Mouse (Mus musculus): ENCODE results near the gene Clec4f. TPM values are rescaled to one million over a fixed set of nuclear protein-coding genes. Genes with fewer than 3 reads are reported as not detected.
"Not testable (repeated sequence)": the region's sequence is repeated elsewhere in the genome, so short reads cannot be mapped to it uniquely, and the experiment has no call there.

Clec4f gene
- total RNA-seq, 2 experiments from 2014 or later: not detected

DNA sequence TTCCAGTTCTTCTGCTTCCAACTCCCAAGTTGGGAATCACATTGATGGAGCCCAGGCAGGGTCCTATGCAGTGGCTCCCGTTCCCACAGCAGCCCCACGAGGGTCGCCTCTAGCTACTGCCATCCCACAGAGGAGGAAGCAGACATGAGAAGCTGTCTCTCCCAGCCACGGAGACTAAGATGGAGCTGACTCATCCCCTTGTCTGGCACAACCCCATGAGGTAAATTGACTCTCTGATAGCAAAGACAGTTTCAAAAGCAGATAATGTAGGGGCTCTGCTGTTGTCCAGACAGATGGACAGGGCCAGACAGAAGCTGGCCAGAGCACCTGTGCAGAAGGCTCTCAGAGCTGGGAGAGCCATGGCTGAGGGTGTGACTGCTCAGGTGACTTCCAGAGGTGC lies 21.4 kb downstream of the Clec4f start:
- DNase-seq; intact Hi-C loops (cut with DNase I): not testable (repeated sequence)

GRCm38 (mm10) chr6:83634106-83634505 lies 21.9 kb downstream of the Clec4f start:
- DNase-seq; intact Hi-C loops (cut with DNase I): not testable (repeated sequence)

DNA sequence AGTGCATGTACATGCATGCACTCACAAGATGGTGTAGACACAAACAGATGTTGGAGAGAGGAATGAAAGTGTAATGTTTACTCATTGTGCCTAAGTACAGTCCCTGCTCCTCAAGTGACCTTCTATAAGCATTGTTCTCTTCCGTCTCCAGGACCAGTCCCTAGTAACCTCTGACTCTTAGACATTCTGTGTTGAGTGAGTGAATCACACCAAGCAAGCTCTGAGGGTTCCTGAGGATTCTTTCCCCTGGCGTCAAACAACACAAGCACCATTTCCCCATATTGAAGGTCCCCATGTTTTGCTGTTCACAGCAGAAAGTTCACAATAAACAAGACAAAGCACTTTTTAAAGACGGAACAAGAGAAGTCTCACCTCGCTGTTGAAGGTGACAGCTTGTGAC lies 24.2 kb downstream of the Clec4f start:
- intact Hi-C loops (cut with DNase I): no loop called here
- DNase-seq: no peak

DNA sequence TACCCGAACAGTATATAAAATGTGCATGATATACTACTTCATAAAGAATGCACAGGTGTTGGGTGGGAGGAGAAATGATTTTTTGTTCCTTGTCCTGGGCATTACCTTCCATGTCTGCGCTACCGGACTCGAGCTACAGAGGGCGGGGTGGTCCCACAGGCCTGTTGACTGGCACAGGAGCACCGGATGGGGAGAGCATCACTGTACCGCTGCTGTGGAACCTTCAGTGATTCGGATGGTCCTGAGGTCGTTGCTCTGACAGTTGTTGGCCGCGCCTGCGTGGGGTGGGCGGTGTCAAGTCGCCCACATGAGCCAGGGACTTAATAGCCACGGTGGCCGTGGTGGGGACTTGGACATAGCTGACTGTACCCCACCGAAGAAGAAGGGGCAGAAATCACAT lies 29.2 kb downstream of the Clec4f start:
- no peak for DNase-seq
- intact Hi-C loops (cut with DNase I): no loop called here

GRCm38 (mm10) chr6:83619955-83620354 lies 36.0 kb downstream of the Clec4f start:
- no peak for DNase-seq
- intact Hi-C loops (cut with DNase I): loop anchor here (5.0 kb wide), 1 partner anchor 263 kb away; no protein-coding TSS in a partner anchor

- intact Hi-C loops (cut with DNase I): loop anchor here (5.0 kb wide), 1 partner anchor 260 kb away; no protein-coding TSS in a partner anchor
- DNase-seq: no peak
Observed at GRCm38 (mm10) chr6:83617581-83618335, 38.2 kb downstream of the Clec4f start.

DNA sequence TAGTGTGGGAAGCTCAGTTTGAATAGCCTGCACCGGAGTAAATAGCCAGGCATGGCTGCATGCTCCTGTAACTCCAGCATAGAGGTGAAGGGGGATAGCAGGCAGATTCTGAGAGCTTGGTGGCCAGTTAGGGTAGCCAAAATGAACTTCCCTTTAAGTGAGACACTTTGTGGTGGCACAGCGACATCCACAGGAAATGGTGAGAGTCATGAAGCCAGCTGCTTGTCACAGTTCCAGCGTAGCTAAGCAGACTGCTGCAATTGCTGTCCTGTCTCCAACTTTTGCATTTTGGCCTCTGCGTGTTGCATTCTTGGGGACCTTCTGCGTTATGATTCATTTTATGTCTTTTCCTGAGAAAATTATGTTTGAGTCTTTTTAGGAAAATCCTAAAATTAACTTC lies 39.5 kb downstream of the Clec4f start:
- intact Hi-C loops (cut with DNase I): loop anchor here (1.0 to 5.0 kb wide), 2 partner anchors 33 to 259 kb away; no protein-coding TSS in a partner anchor

GRCm38 (mm10) chr6:83614469-83614868 lies 41.5 kb downstream of the Clec4f start:
- intact Hi-C loops (cut with DNase I): no loop called here
- DNase-seq: no peak

More for the DNA sequence above, 39.5 kb downstream of the Clec4f start:
- DNase-seq: peak; percentile 90 to 91

- DNase-seq: peak in 1 of 2 experiments; percentile 19
- intact Hi-C loops (cut with DNase I): no loop called here
Observed at GRCm38 (mm10) chr6:83612976-83613375, 43.0 kb downstream of the Clec4f start.

- peak; percentile 60 to 62 for DNase-seq
- intact Hi-C loops (cut with DNase I): loop anchor here (2.0 kb wide), 1 partner anchor 17 kb away; no protein-coding TSS in a partner anchor
Observed at GRCm38 (mm10) chr6:83599636-83600174, 56.3 kb downstream of the Clec4f start.

DNA sequence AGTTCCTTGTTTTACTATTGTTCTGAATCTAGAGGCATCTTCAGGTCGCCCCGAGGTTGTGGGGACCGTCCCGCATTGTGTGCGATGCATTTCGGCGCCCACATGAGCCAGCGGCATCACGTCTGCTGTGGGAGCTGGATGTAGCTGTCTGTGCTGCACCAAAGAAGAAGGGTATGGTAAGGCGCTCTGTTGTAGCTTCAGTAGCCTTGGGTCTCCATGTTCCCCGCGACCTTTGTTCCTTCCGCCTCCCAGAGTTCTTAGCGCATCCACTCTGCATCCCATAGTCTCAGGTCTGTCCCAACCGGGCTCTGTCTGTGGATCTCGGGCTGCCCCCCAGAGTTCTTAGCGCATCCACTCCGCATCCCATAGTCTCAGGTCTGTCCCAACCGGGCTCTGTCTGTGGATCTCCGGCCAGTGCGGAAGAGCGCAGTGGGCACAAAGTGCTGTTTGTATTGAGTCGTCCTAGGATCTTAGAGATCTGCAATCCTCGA lies 56.9 kb downstream of the Clec4f start:
- intact Hi-C loops (cut with DNase I): loop anchor here (2.0 kb wide), 1 partner anchor 16 kb away; no protein-coding TSS in a partner anchor
- DNase-seq: peak; percentile 22 to 24

DNA sequence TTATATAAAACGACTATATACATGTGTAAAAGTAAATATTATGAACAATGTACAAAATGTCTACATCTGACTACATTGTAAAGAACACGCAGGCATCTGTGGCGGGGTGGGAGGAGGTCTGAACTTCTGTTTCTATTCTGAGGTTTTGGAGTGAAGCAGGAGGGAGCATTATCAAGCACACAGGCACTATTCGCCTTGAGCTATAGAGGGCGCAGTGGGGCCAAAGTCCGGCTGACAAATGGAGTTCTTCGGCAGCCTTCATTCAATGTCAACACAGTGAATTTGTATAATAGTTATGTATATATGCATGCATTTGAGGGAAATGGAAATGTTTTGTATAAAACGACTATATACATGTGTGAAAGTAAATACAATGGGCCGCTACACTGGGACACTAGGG lies 57.3 kb downstream of the Clec4f start:
- peak; percentile 78 to 81 for DNase-seq
- intact Hi-C loops (cut with DNase I): loop anchor here (2.0 kb wide), 1 partner anchor 16 kb away; no protein-coding TSS in a partner anchor

DNA sequence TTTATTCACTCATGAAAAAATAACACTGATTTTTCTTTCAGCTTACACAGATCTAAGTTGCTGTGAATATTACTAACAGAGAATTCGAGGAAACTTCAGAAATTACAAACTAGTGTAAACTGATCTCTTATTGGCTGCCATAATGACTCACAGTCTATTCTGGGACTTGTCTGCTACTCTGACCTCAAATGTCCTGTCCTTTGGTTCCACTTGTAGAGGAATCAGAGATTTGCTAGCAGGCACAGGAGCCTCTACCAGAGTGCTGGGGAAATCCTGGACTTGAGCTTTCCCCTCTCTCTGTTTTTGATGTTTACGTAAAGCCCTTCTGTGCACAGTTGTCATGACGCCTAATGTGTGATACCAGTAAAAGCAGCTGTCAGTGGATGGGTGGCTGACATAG lies 58.0 kb downstream of the Clec4f start:
- DNase-seq: peak; percentile 62 to 66
- intact Hi-C loops (cut with DNase I): loop anchor here (2.0 kb wide), 1 partner anchor 15 kb away; no protein-coding TSS in a partner anchor

DNA sequence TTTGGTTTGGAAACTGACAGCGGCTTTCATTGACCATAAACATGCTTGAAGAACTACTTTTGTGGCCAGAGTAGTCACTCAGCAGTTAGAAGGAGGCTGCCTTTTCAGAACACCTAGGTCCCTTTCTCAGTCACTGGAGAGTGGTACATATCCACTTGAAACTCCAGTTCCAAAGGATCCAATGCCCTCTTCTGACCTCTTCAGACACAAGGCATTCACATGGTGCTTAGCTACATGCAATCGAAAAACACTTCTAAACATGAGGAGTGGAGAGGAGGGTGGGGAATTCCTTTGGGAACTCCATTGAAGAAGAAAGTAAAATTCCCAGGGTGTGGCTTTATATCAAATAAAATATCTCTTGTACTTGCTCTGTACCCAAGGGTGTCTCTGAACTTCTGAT lies 61.0 kb downstream of the Clec4f start:
- intact Hi-C loops (cut with DNase I): no loop called here
- DNase-seq: no peak

Other genes with a start within 250 kb of the Clec4f start
- 10 to 100 TPM; 49.0 to 54.3 TPM for gene Tet3, start 197.1 kb downstream of the Clec4f start, total RNA-seq (2021)
- gene Dguok, start 149.2 kb downstream of the Clec4f start, total RNA-seq (2021): 10 to 100 TPM; 24.0 to 31.1 TPM
- 1 to 10 TPM; 5.0 to 8.2 TPM for gene Actg2, start 119.9 kb downstream of the Clec4f start, total RNA-seq (2021)
- gene Stambp, start 83.5 kb downstream of the Clec4f start, total RNA-seq (2021): 10 to 100 TPM; 15.0 to 17.1 TPM
- under 1 TPM; 0.67 to 0.84 TPM for gene Cd207, start 21.7 kb upstream of the Clec4f start, total RNA-seq (2021)
- not detected for gene Vax2, start 55.1 kb upstream of the Clec4f start, total RNA-seq (2021)
- not detected for gene Atp6v1b1, start 86.8 kb upstream of the Clec4f start, total RNA-seq (2021)
- not detected for gene Ankrd53, start 106.5 kb upstream of the Clec4f start, total RNA-seq (2021)
- gene Tex261, start 119.6 kb upstream of the Clec4f start, total RNA-seq (2021): 10 to 100 TPM; 68.8 to 83.4 TPM
- gene Nagk, start 138.8 kb upstream of the Clec4f start, total RNA-seq (2021): 10 to 100 TPM; 27.4 to 33.0 TPM
- gene Paip2b, start 175.6 kb upstream of the Clec4f start, total RNA-seq (2021): 10 to 100 TPM; 19.4 to 20.2 TPM
- gene Zfp638, start 210.9 kb upstream of the Clec4f start, total RNA-seq (2021): 10 to 100 TPM; 66.0 to 73.7 TPM

All from heart, postnatal 10 days (tissue).